Mouse (Mus musculus): ENCODE data around the gene Clcn5. TPM values are rescaled to one million over a fixed set of nuclear protein-coding genes. Genes with fewer than 3 reads are reported as not detected.
A peak's percentile ranks its signal among the peaks of the same experiment; 100 is the strongest.

Gene Clcn5
- polyA plus RNA-seq (2015; fragmentation: Nextera tagmentation; extraction: Ambion mirVana) = 9.9 TPM in 2 replicates

DNA sequence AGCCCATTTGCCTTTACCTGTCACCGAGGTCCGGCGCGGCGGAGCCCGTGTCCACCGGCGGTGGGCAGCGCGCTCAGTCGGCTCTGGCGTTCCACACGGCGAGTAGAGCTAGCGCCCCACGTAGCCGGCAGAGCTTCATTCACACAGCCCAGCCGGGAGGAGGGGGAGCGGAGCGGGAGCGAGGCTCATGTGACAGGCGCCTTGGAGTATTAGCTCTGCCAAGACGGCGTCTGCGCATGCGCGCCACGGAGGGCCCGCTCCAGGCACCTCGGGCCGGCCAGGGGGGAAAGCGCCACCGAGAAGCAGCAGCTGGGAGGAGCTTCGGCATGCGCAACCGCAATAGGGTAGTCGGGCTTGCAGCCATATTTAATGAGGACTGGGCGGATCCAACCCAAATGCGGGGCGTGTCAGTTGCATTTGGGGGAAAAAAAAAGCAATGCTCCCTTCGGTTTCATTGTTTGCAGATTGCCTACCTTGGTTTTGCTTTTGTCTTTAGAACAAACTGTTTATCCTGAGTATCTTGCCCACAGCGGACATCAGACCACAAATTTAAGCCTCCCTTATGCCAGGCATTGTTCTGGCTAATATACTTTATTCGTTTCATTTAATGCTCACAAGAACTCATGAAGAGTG is at the start of gene Clcn5:
Clcn5 (minus strand) TSS at position 270 of the 633 bp plus-strand sequence.
- peaks cover 3% of the 10 kb centered on the region; the same call in 1 of the 2 replicates for H3K4me1 ChIP-seq (replicated peaks; ENCODE audit: control insufficient read depth, insufficient read depth, low read length)
- no peaks in the 10 kb centered on the region for H3K36me3 ChIP-seq (ENCODE audit: control insufficient read depth, insufficient read depth, low read length)
- WGBS = 15% methylated on average over 43 of the region's 43 CpGs
- H3K4me3 ChIP-seq (ENCODE audit: low read length) = peak within 1 kb of the TSS; percentile 67
- peak within 1 kb of the TSS; percentile 57 for H3K4me2 ChIP-seq (ENCODE audit: low read depth, low read length)
- no peaks in the 10 kb centered on the region for H3K27me3 ChIP-seq (ENCODE audit: control insufficient read depth, insufficient read depth, low read depth, low read length)
- peak within 1 kb of the TSS; percentile 82 for H3K9ac ChIP-seq (ENCODE audit: low read length)
- ATAC-seq (ENCODE audit: low read depth) = peak; percentile 98
- peak within 1 kb of the TSS; percentile 91 for H3K27ac ChIP-seq (ENCODE audit: low read length)
- H3K9me3 ChIP-seq (ENCODE audit: control insufficient read depth, low read length) = no peaks in the 10 kb centered on the region

DNA sequence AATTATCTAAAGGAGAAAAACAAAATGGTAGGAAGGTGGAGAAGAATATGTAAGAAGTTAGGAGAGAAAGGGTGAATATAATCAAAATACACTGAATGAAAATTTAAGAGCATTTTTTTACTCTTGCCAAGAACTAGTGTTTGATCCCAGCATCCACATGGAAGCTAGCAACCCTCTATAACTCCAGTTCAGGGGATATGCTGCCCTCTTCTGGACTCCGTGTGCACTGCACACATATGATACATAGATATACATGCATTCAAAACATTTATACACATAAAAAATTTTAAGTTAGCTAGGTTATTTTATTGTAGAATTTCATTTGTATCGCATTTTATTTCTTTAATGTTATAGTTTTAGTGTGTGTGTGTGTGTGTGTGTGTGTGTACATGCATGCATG is 6.3 kb upstream of the Clcn5 start:
- H3K4me1 ChIP-seq (replicated peaks; ENCODE audit: control insufficient read depth, insufficient read depth, low read length) = no peaks in the 10 kb centered on the region
- H3K27me3 ChIP-seq (ENCODE audit: control insufficient read depth, insufficient read depth, low read depth, low read length) = no peaks in the 10 kb centered on the region
- WGBS = 40% methylated on average over 2 of the region's 2 CpGs
- H3K36me3 ChIP-seq (ENCODE audit: control insufficient read depth, insufficient read depth, low read length) = no peaks in the 10 kb centered on the region
- no peak overlapping the region for H3K4me3 ChIP-seq (ENCODE audit: low read length)
- H3K9ac ChIP-seq (ENCODE audit: low read length) = no peak overlapping the region
- no peak overlapping the region for H3K4me2 ChIP-seq (ENCODE audit: low read depth, low read length)
- H3K27ac ChIP-seq (ENCODE audit: low read length) = no peak overlapping the region
- H3K9me3 ChIP-seq (ENCODE audit: control insufficient read depth, low read length) = no peaks in the 10 kb centered on the region
- ATAC-seq (ENCODE audit: low read depth) = no peak

DNA sequence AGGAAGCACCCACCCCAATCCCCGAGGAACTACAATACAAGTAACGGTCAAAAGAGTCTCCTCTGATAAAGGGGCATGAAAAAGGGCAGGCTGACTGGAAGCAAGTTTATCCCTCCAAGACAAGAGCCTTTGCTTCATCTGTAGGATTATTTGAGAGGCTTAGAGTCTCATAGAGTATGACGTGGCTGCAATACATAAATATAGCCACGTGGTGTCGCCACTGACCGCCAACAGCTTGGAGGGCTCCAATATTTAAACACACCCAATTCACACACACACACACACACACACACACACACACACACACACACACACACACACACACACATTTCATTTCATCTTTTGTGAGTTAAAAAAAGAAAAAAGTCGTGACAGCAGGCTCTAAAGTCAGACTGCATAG is 3.1 kb upstream of the Clcn5 start:
- no peak for ATAC-seq (ENCODE audit: low read depth)
- Histone ChIP-seq H3K4me1 (replicated peaks; ENCODE audit: control insufficient read depth, insufficient read depth, low read length) (no peaks in the 10 kb centered on the region), H3K36me3 (ENCODE audit: control insufficient read depth, insufficient read depth, low read length) (no peaks in the 10 kb centered on the region), H3K9me3 (ENCODE audit: control insufficient read depth, low read length) (no peaks in the 10 kb centered on the region), H3K27ac (ENCODE audit: low read length) (no peak overlapping the region), H3K4me3 (ENCODE audit: low read length) (no peak overlapping the region), H3K27me3 (ENCODE audit: control insufficient read depth, insufficient read depth, low read depth, low read length) (no peaks in the 10 kb centered on the region), H3K9ac (ENCODE audit: low read length) (no peak overlapping the region), H3K4me2 (ENCODE audit: low read depth, low read length) (no peak overlapping the region)
- 7% methylated on average over 7 of the region's 7 CpGs for WGBS

DNA sequence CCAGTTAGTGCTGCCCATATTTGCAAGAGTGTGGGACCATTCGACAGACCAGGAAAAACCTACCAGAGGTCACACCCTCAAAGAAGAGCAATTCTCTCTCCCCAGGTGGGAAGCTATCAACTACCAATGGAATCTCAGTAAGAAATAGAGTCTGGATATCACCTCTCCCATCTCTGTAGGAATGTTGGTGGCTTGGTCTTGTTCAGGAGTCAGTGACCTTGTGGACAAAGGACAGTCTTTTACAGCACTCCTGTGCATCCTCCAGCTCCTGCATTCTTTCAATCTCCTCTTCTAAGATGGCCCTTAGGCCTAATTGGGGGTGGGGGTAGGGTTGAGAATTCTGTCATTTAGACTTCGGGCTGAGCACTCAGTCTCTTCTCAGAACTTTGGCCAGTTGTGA is 1.4 kb upstream of the Clcn5 start:
- Histone ChIP-seq H3K27me3 (ENCODE audit: control insufficient read depth, insufficient read depth, low read depth, low read length) (no peaks in the 10 kb centered on the region), H3K4me1 (replicated peaks; ENCODE audit: control insufficient read depth, insufficient read depth, low read length) (no peaks in the 10 kb centered on the region), H3K4me2 (ENCODE audit: low read depth, low read length) (no peak overlapping the region), H3K36me3 (ENCODE audit: control insufficient read depth, insufficient read depth, low read length) (no peaks in the 10 kb centered on the region), H3K27ac (ENCODE audit: low read length) (no peak overlapping the region), H3K4me3 (ENCODE audit: low read length) (no peak overlapping the region), H3K9ac (ENCODE audit: low read length) (no peak overlapping the region), H3K9me3 (ENCODE audit: control insufficient read depth, low read length) (no peaks in the 10 kb centered on the region)
- WGBS = 62% methylated on average over 2 of the region's 2 CpGs
- no peak for ATAC-seq (ENCODE audit: low read depth)

GRCm38 (mm10) chrX:7318551-7319025 is 570 bp downstream of the Clcn5 start:
- peak overlapping the region; percentile 67 for H3K4me3 ChIP-seq (ENCODE audit: low read length)
- peaks cover 3% of the 10 kb centered on the region; the same call in 1 of the 2 replicates for H3K4me1 ChIP-seq (replicated peaks; ENCODE audit: control insufficient read depth, insufficient read depth, low read length)
- no peaks in the 10 kb centered on the region for H3K27me3 ChIP-seq (ENCODE audit: control insufficient read depth, insufficient read depth, low read depth, low read length)
- peak overlapping the region; percentile 82 for H3K9ac ChIP-seq (ENCODE audit: low read length)
- H3K27ac ChIP-seq (ENCODE audit: low read length) = peak overlapping the region; percentile 91
- H3K9me3 ChIP-seq (ENCODE audit: control insufficient read depth, low read length) = no peaks in the 10 kb centered on the region
- no peaks in the 10 kb centered on the region for H3K36me3 ChIP-seq (ENCODE audit: control insufficient read depth, insufficient read depth, low read length)
- H3K4me2 ChIP-seq (ENCODE audit: low read depth, low read length) = peak overlapping the region; percentile 57
- 12% methylated on average over 35 of the region's 37 CpGs for WGBS
- peak; percentile 79 for ATAC-seq (ENCODE audit: low read depth)

DNA sequence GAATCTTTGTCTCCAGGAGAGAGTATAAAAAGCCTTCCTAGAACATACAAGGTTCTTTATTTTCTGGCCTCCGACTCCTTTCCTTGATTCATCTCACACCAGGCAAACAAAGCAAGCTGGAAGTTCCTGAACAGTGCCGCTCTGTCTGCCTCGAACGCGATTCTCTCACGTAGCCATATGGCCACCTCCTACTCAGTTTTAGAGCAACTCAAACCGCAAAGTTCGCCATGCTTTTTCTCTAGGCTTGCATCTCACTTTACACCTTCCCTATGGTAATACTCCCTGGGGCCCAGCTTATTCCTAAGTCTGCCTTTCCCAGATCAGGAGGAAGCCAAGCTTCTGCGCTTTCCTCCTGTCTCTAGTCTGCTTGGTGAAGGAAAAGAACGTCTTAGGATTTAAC is 4.0 kb downstream of the Clcn5 start:
- Histone ChIP-seq H3K4me3 (ENCODE audit: low read length) (no peak overlapping the region), H3K9me3 (ENCODE audit: control insufficient read depth, low read length) (no peaks in the 10 kb centered on the region), H3K4me2 (ENCODE audit: low read depth, low read length) (0 out of 2 replicates have a peak overlapping the region, but pooled peaks have one; percentile 2), H3K9ac (ENCODE audit: low read length) (no peak overlapping the region), H3K27ac (ENCODE audit: low read length) (no peak overlapping the region; the same call in 1 of the 2 replicates), H3K36me3 (ENCODE audit: control insufficient read depth, insufficient read depth, low read length) (no peaks in the 10 kb centered on the region), H3K4me1 (replicated peaks; ENCODE audit: control insufficient read depth, insufficient read depth, low read length) (peaks cover 3% of the 10 kb centered on the region; the same call in 1 of the 2 replicates), H3K27me3 (ENCODE audit: control insufficient read depth, insufficient read depth, low read depth, low read length) (no peaks in the 10 kb centered on the region)
- 31% methylated on average over 10 of the region's 10 CpGs for WGBS
- ATAC-seq (ENCODE audit: low read depth) = no peak

- no peak overlapping the region for H3K4me3 ChIP-seq (ENCODE audit: low read length)
Measured at GRCm38 (mm10) chrX:7314645-7315044, 4.5 kb downstream of the Clcn5 start.

DNA sequence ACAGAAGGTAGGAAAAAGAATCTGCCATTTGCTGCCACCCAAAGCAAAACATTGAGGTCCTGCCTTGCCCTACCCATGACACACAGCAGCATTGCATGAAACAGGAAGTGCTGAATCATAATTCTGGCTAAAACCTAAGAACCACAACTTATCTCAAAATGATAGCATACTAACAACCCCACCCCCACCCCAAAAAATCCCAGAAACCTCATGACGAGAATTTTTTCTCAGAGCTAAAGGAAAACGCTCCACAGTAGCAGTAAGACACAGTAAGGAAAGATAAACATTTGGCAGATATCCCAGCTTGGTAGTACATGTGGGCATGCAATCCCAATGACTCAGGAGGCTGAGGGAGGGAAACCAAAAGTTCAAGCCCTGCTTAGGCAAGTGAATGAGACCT is 10.9 kb downstream of the Clcn5 start:
- no peak for ATAC-seq (ENCODE audit: low read depth)
- Histone ChIP-seq H3K4me1 (replicated peaks; ENCODE audit: control insufficient read depth, insufficient read depth, low read length) (no peaks in the 10 kb centered on the region), H3K27ac (ENCODE audit: low read length) (no peak overlapping the region), H3K27me3 (ENCODE audit: control insufficient read depth, insufficient read depth, low read depth, low read length) (no peaks in the 10 kb centered on the region), H3K9me3 (ENCODE audit: control insufficient read depth, low read length) (no peaks in the 10 kb centered on the region), H3K4me2 (ENCODE audit: low read depth, low read length) (no peak overlapping the region), H3K36me3 (ENCODE audit: control insufficient read depth, insufficient read depth, low read length) (no peaks in the 10 kb centered on the region), H3K4me3 (ENCODE audit: low read length) (no peak overlapping the region), H3K9ac (ENCODE audit: low read length) (no peak overlapping the region)
- 33% methylated on average over 2 of the region's 2 CpGs for WGBS

More at GRCm38 (mm10) chrX:7314645-7315044, 4.5 kb downstream of the Clcn5 start:
- 45% methylated on average over 4 of the region's 4 CpGs for WGBS
- H3K9me3 ChIP-seq (ENCODE audit: control insufficient read depth, low read length) = no peaks in the 10 kb centered on the region
- peaks cover 3% of the 10 kb centered on the region; the same call in 1 of the 2 replicates for H3K4me1 ChIP-seq (replicated peaks; ENCODE audit: control insufficient read depth, insufficient read depth, low read length)
- H3K9ac ChIP-seq (ENCODE audit: low read length) = 0 out of 2 replicates have a peak overlapping the region, but pooled peaks have one; percentile 8
- H3K4me2 ChIP-seq (ENCODE audit: low read depth, low read length) = 0 out of 2 replicates have a peak overlapping the region, but pooled peaks have one; percentile 2
- no peaks in the 10 kb centered on the region for H3K36me3 ChIP-seq (ENCODE audit: control insufficient read depth, insufficient read depth, low read length)
- no peak for ATAC-seq (ENCODE audit: low read depth)
- no peak overlapping the region; the same call in 1 of the 2 replicates for H3K27ac ChIP-seq (ENCODE audit: low read length)
- no peaks in the 10 kb centered on the region for H3K27me3 ChIP-seq (ENCODE audit: control insufficient read depth, insufficient read depth, low read depth, low read length)

DNA sequence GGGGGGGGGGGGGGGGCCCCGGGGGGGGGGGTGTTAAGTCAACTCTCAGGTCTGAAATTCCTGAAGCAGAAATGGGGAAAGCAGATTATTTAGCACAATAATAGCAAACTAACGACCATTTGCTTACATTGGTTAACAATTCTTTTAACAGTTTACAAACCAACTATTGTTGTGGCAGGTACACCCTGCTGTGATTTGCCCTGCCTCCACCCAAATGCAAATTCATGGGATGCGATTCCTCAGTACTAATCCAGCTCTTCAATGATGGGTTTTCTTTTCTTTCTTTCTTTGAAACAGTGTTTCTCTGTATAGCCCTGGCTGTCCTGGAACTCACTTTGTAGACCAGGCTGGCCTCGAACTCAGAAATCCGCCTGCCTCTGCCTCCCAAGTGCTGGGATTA is 12.3 kb downstream of the Clcn5 start:
- H3K4me2 ChIP-seq (ENCODE audit: low read depth, low read length) = no peak overlapping the region
- no peaks in the 10 kb centered on the region for H3K9me3 ChIP-seq (ENCODE audit: control insufficient read depth, low read length)
- 74% methylated on average over 4 of the region's 5 CpGs for WGBS
- no peaks in the 10 kb centered on the region for H3K27me3 ChIP-seq (ENCODE audit: control insufficient read depth, insufficient read depth, low read depth, low read length)
- H3K9ac ChIP-seq (ENCODE audit: low read length) = no peak overlapping the region
- H3K36me3 ChIP-seq (ENCODE audit: control insufficient read depth, insufficient read depth, low read length) = no peaks in the 10 kb centered on the region
- no peak overlapping the region for H3K27ac ChIP-seq (ENCODE audit: low read length)
- ATAC-seq (ENCODE audit: low read depth) = no peak
- no peak overlapping the region for H3K4me3 ChIP-seq (ENCODE audit: low read length)
- H3K4me1 ChIP-seq (replicated peaks; ENCODE audit: control insufficient read depth, insufficient read depth, low read length) = no peaks in the 10 kb centered on the region

Measured in lung, embryonic 16.5 days (tissue).